Mouse (Mus musculus) heart, adult 2 months (tissue): ENCODE results near the gene Zfp704. TPM values are rescaled to one million over a fixed set of nuclear protein-coding genes. Genes with fewer than 3 reads are reported as not detected.

Experiments used
- DNase-seq, 2 experiments: peaks; one replicate each; pipeline ENCODE4 v3.0.0; 2021
- H3K27ac ChIP-seq: fragments of 200-600 bp; 2 replicates; pipeline ENCODE4 v1.8.1; 2022
- H3K27me3 ChIP-seq: fragments of 200-500 bp; 2 replicates; pipeline ENCODE4 v1.6.1; 2012; ENCODE audit warnings: mild to moderate bottlenecking, low read length, inconsistent platforms, mixed read lengths; ENCODE audit not compliant: control insufficient read depth, insufficient read depth
- H3K36me3 ChIP-seq: fragments of 200-500 bp; 2 replicates; pipeline ENCODE4 v1.6.1; 2012; ENCODE audit warnings: low read length, inconsistent platforms; ENCODE audit not compliant: control insufficient read depth, insufficient read depth
- H3K4me1 ChIP-seq: fragments of 200-500 bp; 2 replicates; pipeline ENCODE4 v1.6.1; 2011; ENCODE audit warnings: low read length; ENCODE audit not compliant: control insufficient read depth, insufficient read depth
- H3K4me3 ChIP-seq: fragments of 200-600 bp; 2 replicates; pipeline ENCODE4 v1.8.1; 2022
- H3K79me2 ChIP-seq: fragments of 200-500 bp; replicated peaks from 2 replicates; pipeline ENCODE4 v1.6.1; 2012; ENCODE audit warnings: mild to moderate bottlenecking, inconsistent platforms, low read length, moderate library complexity, mixed read lengths; ENCODE audit not compliant: control insufficient read depth, insufficient read depth
- H3K9ac ChIP-seq: fragments of 200-500 bp; 2 replicates; pipeline ENCODE4 v1.6.1; 2012; ENCODE audit warnings: low read depth, mild to moderate bottlenecking, control low read depth, inconsistent platforms, low read length, mixed read lengths
- CTCF ChIP-seq: fragments of 200-600 bp; IDR thresholded peaks from 2 replicates; pipeline ENCODE4 v1.8.1; 2022; ENCODE audit warnings: antibody characterized with exemption, mild to moderate bottlenecking, moderate library complexity
- EP300 ChIP-seq: fragments of 200-500 bp; IDR thresholded peaks from 2 replicates; pipeline ENCODE4 v1.6.1; 2011; ENCODE audit warnings: low read depth, low read length, control low read depth; ENCODE audit not compliant: insufficient read depth
- POLR2A ChIP-seq: fragments of 200-500 bp; IDR thresholded peaks from 2 replicates; pipeline ENCODE4 v1.6.1; 2011; ENCODE audit warnings: mild to moderate bottlenecking, low read depth, low read length, control low read depth; ENCODE audit not compliant: insufficient read depth
- WGBS: fragments of 180-500 bp; shearing (Covaris S2); methylation state at CpG from one replicate; pipeline ENCODE4 v1.1.7; 2018; 5-methylcytosine and 5-hydroxymethylcytosine counted together
- intact Hi-C: fragments of 180-260 bp; cut with DNase I; formaldehyde crosslinking; loops from one replicate; pipeline ENCODE4 v1.15.1; 2025
- polyA plus RNA-seq: library from polyadenylated mRNA; depleted of rRNA; stranded (reverse); fragments of >200 nt; gene quantifications from 2 replicates; pipeline ENCODE4 v1.2.3, GENCODE M21; 2012
- total RNA-seq, 2 experiments: library from RNA; stranded (reverse); gene quantifications; 2 replicates each; pipeline ENCODE4 v1.2.3; 2021

Gene Zfp704
- total and polyA plus RNA-seq, 3 experiments, result 3.3 to 14.2 (median 13.4) TPM

GRCm38 (mm10) chr3:9515527-9515926 is 94.4 kb downstream of the Zfp704 start:
- Histone ChIP-seq H3K79me2 (no peaks in the 10 kb centered on the region; the same call in 1 of the 2 replicates), H3K4me3 (no peak overlapping the region), H3K36me3 (no peaks in the 10 kb centered on the region), H3K27ac (no peak overlapping the region), H3K9ac (no peak overlapping the region), H3K4me1 (peaks cover 7% of the 10 kb centered on the region), H3K27me3 (no peaks in the 10 kb centered on the region)
- TF ChIP-seq EP300, result no peak
- no peak for TF ChIP-seq CTCF
- no peak for TF ChIP-seq POLR2A
- intact Hi-C loops, result no loop called here
- 53% methylated on average over 8 of the region's 8 CpGs for WGBS
- no peak for DNase-seq

- no peak overlapping the region for H3K9ac ChIP-seq
- H3K79me2 ChIP-seq, result no peaks in the 10 kb centered on the region
- no peaks in the 10 kb centered on the region for H3K36me3 ChIP-seq
- TF ChIP-seq EP300 (no peak), POLR2A (no peak), CTCF (no peak)
- intact Hi-C loops, result no loop called here
- no peak overlapping the region for H3K27ac ChIP-seq
- H3K27me3 ChIP-seq, result no peaks in the 10 kb centered on the region
- no peak overlapping the region for H3K4me3 ChIP-seq
- peaks cover 6% of the 10 kb centered on the region for H3K4me1 ChIP-seq
- no peak for DNase-seq
- WGBS, result 67% methylated on average over 7 of the region's 7 CpGs
Measured at GRCm38 (mm10) chr3:9513703-9514110, 96.2 kb downstream of the Zfp704 start.

- DNase-seq, result no peak
- no peak overlapping the region for H3K4me3 ChIP-seq
- H3K36me3 ChIP-seq, result no peaks in the 10 kb centered on the region
- H3K79me2 ChIP-seq, result no peaks in the 10 kb centered on the region
- TF ChIP-seq CTCF (no peak), POLR2A (no peak), EP300 (no peak)
- H3K27me3 ChIP-seq, result no peaks in the 10 kb centered on the region
- WGBS, result 93% methylated on average over 10 of the region's 10 CpGs
- no peak overlapping the region for H3K9ac ChIP-seq
- no peak overlapping the region for H3K27ac ChIP-seq
- intact Hi-C loops, result no loop called here
- H3K4me1 ChIP-seq, result peaks cover 1% of the 10 kb centered on the region; the same call in 1 of the 2 replicates
Measured at GRCm38 (mm10) chr3:9512199-9512598, 97.7 kb downstream of the Zfp704 start.

- Histone ChIP-seq H3K27me3 (no peaks in the 10 kb centered on the region), H3K27ac (no peak overlapping the region), H3K36me3 (peaks cover 3% of the 10 kb centered on the region), H3K4me3 (no peak overlapping the region), H3K79me2 (no peaks in the 10 kb centered on the region; the same call in 1 of the 2 replicates), H3K9ac (peak overlapping the region; percentile 6; the same call in 1 of the 2 replicates), H3K4me1 (peaks cover 7% of the 10 kb centered on the region)
- WGBS, result 50% methylated on average over 6 of the region's 6 CpGs
- DNase-seq, result peak in 1 of 2 experiments; percentile 23
- TF ChIP-seq EP300, result no peak
- no peak for TF ChIP-seq POLR2A
- TF ChIP-seq CTCF, result no peak
- intact Hi-C loops, result loop anchor here (5.0 kb wide), 1 partner anchor 42 kb away; no protein-coding TSS in a partner anchor
Measured at GRCm38 (mm10) chr3:9505692-9506211, 104.1 kb downstream of the Zfp704 start.

- Histone ChIP-seq H3K27ac (no peak overlapping the region), H3K4me1 (peaks cover 11% of the 10 kb centered on the region), H3K79me2 (no peaks in the 10 kb centered on the region; the same call in 1 of the 2 replicates), H3K36me3 (peaks cover 3% of the 10 kb centered on the region), H3K9ac (no peak overlapping the region), H3K27me3 (no peaks in the 10 kb centered on the region), H3K4me3 (no peak overlapping the region)
- no peak for TF ChIP-seq EP300
- intact Hi-C loops, result loop anchor here (5.0 kb wide), 1 partner anchor 108 kb away; the partner anchor contains the start of gene Zfp704
- peak in 1 of 2 experiments; percentile 7 for DNase-seq
- 97% methylated on average over 4 of the region's 4 CpGs for WGBS
Measured at GRCm38 (mm10) chr3:9504371-9504770, 105.5 kb downstream of the Zfp704 start.

- peak; percentile 89 for TF ChIP-seq EP300
- TF ChIP-seq POLR2A, result no peak
- under 1% methylated on average over 6 of the region's 6 CpGs for WGBS
- peak; percentile 93 to 95 for DNase-seq
- Histone ChIP-seq H3K27me3 (no peaks in the 10 kb centered on the region), H3K9ac (peak overlapping the region; percentile 62), H3K4me1 (peaks cover 22% of the 10 kb centered on the region), H3K79me2 (no peaks in the 10 kb centered on the region; the same call in 1 of the 2 replicates), H3K36me3 (peaks cover 3% of the 10 kb centered on the region), H3K4me3 (no peak overlapping the region), H3K27ac (peak overlapping the region; percentile 86)
- intact Hi-C loops, result loop anchor here (1.0 to 5.0 kb wide), 2 partner anchors 18 to 112 kb away; partner anchors contain the start of gene Zfp704
Measured at GRCm38 (mm10) chr3:9500725-9501124, 109.2 kb downstream of the Zfp704 start.
